Mouse (Mus musculus) neural tube, embryonic 14.5 days (tissue): ENCODE data around the gene Aqp5. TPM values are rescaled to one million over a fixed set of nuclear protein-coding genes. Genes with fewer than 3 reads are reported as not detected.
A peak's percentile ranks its signal among the peaks of the same experiment; 100 is the strongest.

Experiments
- ATAC-seq: fragments of 200-750 bp; cut with Nextera tagmentation; 2 replicates; pipeline ENCODE4 v1.8.0; 2017; ENCODE audit warnings: low read depth, mild to moderate bottlenecking, moderate TSS enrichment, moderate library complexity
- H3K27ac ChIP-seq: fragments of 300-500 bp; sonication (generic); 2 replicates; pipeline ENCODE4 v1.5.1; 2014; ENCODE audit warnings: low read depth, mild to moderate bottlenecking, control low read depth, low read length, moderate library complexity, mixed read lengths
- H3K27me3 ChIP-seq: fragments of 300-500 bp; sonication (generic); 2 replicates; pipeline ENCODE4 v1.6.1; 2014; ENCODE audit warnings: low read length; ENCODE audit not compliant: control insufficient read depth, insufficient read depth
- H3K36me3 ChIP-seq: fragments of 300-500 bp; sonication (generic); 2 replicates; pipeline ENCODE4 v1.6.1; 2014; ENCODE audit warnings: low read length, mixed read lengths; ENCODE audit not compliant: control insufficient read depth, insufficient read depth
- H3K4me1 ChIP-seq: fragments of 300-500 bp; sonication (generic); 2 replicates; pipeline ENCODE4 v1.6.1; 2014; ENCODE audit warnings: low read length; ENCODE audit not compliant: control insufficient read depth, insufficient read depth
- H3K4me2 ChIP-seq: fragments of 300-500 bp; sonication (generic); 2 replicates; pipeline ENCODE4 v1.6.1; 2014; ENCODE audit warnings: mild to moderate bottlenecking, low read depth, low read length, control low read depth
- H3K4me3 ChIP-seq: fragments of 300-500 bp; sonication (generic); 2 replicates; pipeline ENCODE4 v1.5.1; 2014; ENCODE audit warnings: low read depth, low read length, control low read depth, mixed read lengths
- H3K9ac ChIP-seq: fragments of 300-500 bp; sonication (generic); replicated peaks from 2 replicates; pipeline ENCODE4 v1.6.1; 2014; ENCODE audit warnings: low read depth, mild to moderate bottlenecking, control low read depth, low read length, mixed read lengths
- H3K9me3 ChIP-seq: fragments of 300-500 bp; sonication (generic); 2 replicates; pipeline ENCODE4 v1.6.1; 2016; ENCODE audit warnings: low read length; ENCODE audit not compliant: control insufficient read depth
- WGBS: fragments of 180-500 bp; shearing (Covaris S2); extraction: QIAGEN DNeasy Blood & Tissue Kit; methylation state at CpG from one replicate; pipeline ENCODE4 v1.1.7; 2014; 5-methylcytosine and 5-hydroxymethylcytosine counted together
- polyA plus RNA-seq: library from polyadenylated mRNA; unstranded; fragments of >200 nt; fragmentation: Nextera tagmentation; extraction: Ambion mirVana; gene quantifications from 2 replicates; pipeline ENCODE4 v1.2.1, GENCODE M21; 2014

Aqp5 gene
- polyA plus RNA-seq, 1 experiment from 2014 or later, result 1.4 TPM

GRCm38 (mm10) chr15:99600986-99601822 lies 10.6 kb downstream of the Aqp5 start, which contains the start of gene Aqp6:
TSS of gene Aqp6 (plus strand) at chr15:99601400.
- peak within 1 kb of the TSS; percentile 53 for H3K27ac ChIP-seq
- no peak within 1 kb of the TSS for H3K4me2 ChIP-seq
- 54% methylated on average over 22 of the region's 22 CpGs for WGBS
- H3K36me3 ChIP-seq, result no peaks in the 10 kb centered on the region
- no peaks in the 10 kb centered on the region for H3K9me3 ChIP-seq
- no peak within 1 kb of the TSS for H3K9ac ChIP-seq
- H3K4me1 ChIP-seq, result peaks cover 7% of the 10 kb centered on the region; the same call in 1 of the 2 replicates
- no peak for ATAC-seq
- H3K27me3 ChIP-seq, result no peaks in the 10 kb centered on the region; the same call in 1 of the 2 replicates
- H3K4me3 ChIP-seq, result no peak within 1 kb of the TSS

- Histone ChIP-seq H3K4me3 (no peak overlapping the region), H3K36me3 (no peaks in the 10 kb centered on the region), H3K27me3 (no peaks in the 10 kb centered on the region; the same call in 1 of the 2 replicates), H3K4me2 (no peak overlapping the region), H3K27ac (peak overlapping the region; percentile 46), H3K9me3 (no peaks in the 10 kb centered on the region), H3K4me1 (peaks cover 7% of the 10 kb centered on the region; the same call in 1 of the 2 replicates), H3K9ac (no peak overlapping the region)
- ATAC-seq, result no peak
- WGBS, result 9% methylated on average over 4 of the region's 5 CpGs
Observed at GRCm38 (mm10) chr15:99601823-99602120, 11.2 kb downstream of the Aqp5 start.

GRCm38 (mm10) chr15:99602206-99602820 lies 11.7 kb downstream of the Aqp5 start:
- no peaks in the 10 kb centered on the region for H3K36me3 ChIP-seq
- no peak for ATAC-seq
- H3K27me3 ChIP-seq, result no peaks in the 10 kb centered on the region; the same call in 1 of the 2 replicates
- H3K4me1 ChIP-seq, result peaks cover 7% of the 10 kb centered on the region
- H3K4me3 ChIP-seq, result no peak overlapping the region
- WGBS, result 65% methylated on average over 17 of the region's 17 CpGs
- H3K4me2 ChIP-seq, result no peak overlapping the region
- peak overlapping the region; percentile 53; the same call in 1 of the 2 replicates for H3K27ac ChIP-seq
- H3K9me3 ChIP-seq, result no peaks in the 10 kb centered on the region
- no peak overlapping the region for H3K9ac ChIP-seq

- Histone ChIP-seq H3K27me3 (no peaks in the 10 kb centered on the region; the same call in 1 of the 2 replicates), H3K9me3 (no peaks in the 10 kb centered on the region), H3K4me3 (no peak overlapping the region), H3K36me3 (no peaks in the 10 kb centered on the region), H3K4me1 (peaks cover 13% of the 10 kb centered on the region), H3K9ac (no peak overlapping the region), H3K27ac (peak overlapping the region; percentile 53), H3K4me2 (no peak overlapping the region)
- no peak for ATAC-seq
- 89% methylated on average over 7 of the region's 7 CpGs for WGBS
Observed at GRCm38 (mm10) chr15:99603216-99603615, 12.6 kb downstream of the Aqp5 start.

GRCm38 (mm10) chr15:99605595-99605994 lies 15.0 kb downstream of the Aqp5 start:
- Histone ChIP-seq H3K9ac (no peak overlapping the region), H3K36me3 (no peaks in the 10 kb centered on the region), H3K9me3 (no peaks in the 10 kb centered on the region), H3K4me3 (no peak overlapping the region), H3K4me1 (peaks cover 13% of the 10 kb centered on the region), H3K27me3 (no peaks in the 10 kb centered on the region), H3K27ac (no peak overlapping the region), H3K4me2 (no peak overlapping the region)
- WGBS, result 71% methylated on average over 3 of the region's 3 CpGs
- no peak for ATAC-seq

- Histone ChIP-seq H3K4me3 (no peak overlapping the region), H3K36me3 (no peaks in the 10 kb centered on the region), H3K9me3 (no peaks in the 10 kb centered on the region), H3K27ac (no peak overlapping the region), H3K9ac (no peak overlapping the region), H3K4me1 (peaks cover 18% of the 10 kb centered on the region), H3K4me2 (no peak overlapping the region), H3K27me3 (no peaks in the 10 kb centered on the region)
- WGBS, result 37% methylated on average over 5 of the region's 5 CpGs
- no peak for ATAC-seq
Observed at GRCm38 (mm10) chr15:99606515-99606914, 15.9 kb downstream of the Aqp5 start.

- no peak overlapping the region for H3K9ac ChIP-seq
- ATAC-seq, result peak; percentile 48; the same call in 1 of the 2 replicates
- no peak overlapping the region; the same call in 1 of the 2 replicates for H3K27ac ChIP-seq
Observed at GRCm38 (mm10) chr15:99607388-99608113, 17.0 kb downstream of the Aqp5 start.

GRCm38 (mm10) chr15:99608382-99609125 lies 18.0 kb downstream of the Aqp5 start:
- H3K36me3 ChIP-seq, result no peaks in the 10 kb centered on the region
- H3K27ac ChIP-seq, result no peak overlapping the region
- peaks cover 18% of the 10 kb centered on the region for H3K4me1 ChIP-seq
- H3K4me3 ChIP-seq, result no peak overlapping the region
- H3K9me3 ChIP-seq, result no peaks in the 10 kb centered on the region
- no peak overlapping the region for H3K9ac ChIP-seq
- ATAC-seq, result no peak
- no peaks in the 10 kb centered on the region for H3K27me3 ChIP-seq
- H3K4me2 ChIP-seq, result no peak overlapping the region
- 68% methylated on average over 13 of the region's 13 CpGs for WGBS

More at GRCm38 (mm10) chr15:99607388-99608113, 17.0 kb downstream of the Aqp5 start:
- Histone ChIP-seq H3K4me2 (no peak overlapping the region), H3K4me1 (peaks cover 18% of the 10 kb centered on the region), H3K9me3 (no peaks in the 10 kb centered on the region), H3K36me3 (no peaks in the 10 kb centered on the region), H3K4me3 (no peak overlapping the region), H3K27me3 (no peaks in the 10 kb centered on the region)
- WGBS, result 10% methylated on average over 10 of the region's 10 CpGs
